ENCODE assay signal across 1 mouse cellular context in the genomic region with DNA sequence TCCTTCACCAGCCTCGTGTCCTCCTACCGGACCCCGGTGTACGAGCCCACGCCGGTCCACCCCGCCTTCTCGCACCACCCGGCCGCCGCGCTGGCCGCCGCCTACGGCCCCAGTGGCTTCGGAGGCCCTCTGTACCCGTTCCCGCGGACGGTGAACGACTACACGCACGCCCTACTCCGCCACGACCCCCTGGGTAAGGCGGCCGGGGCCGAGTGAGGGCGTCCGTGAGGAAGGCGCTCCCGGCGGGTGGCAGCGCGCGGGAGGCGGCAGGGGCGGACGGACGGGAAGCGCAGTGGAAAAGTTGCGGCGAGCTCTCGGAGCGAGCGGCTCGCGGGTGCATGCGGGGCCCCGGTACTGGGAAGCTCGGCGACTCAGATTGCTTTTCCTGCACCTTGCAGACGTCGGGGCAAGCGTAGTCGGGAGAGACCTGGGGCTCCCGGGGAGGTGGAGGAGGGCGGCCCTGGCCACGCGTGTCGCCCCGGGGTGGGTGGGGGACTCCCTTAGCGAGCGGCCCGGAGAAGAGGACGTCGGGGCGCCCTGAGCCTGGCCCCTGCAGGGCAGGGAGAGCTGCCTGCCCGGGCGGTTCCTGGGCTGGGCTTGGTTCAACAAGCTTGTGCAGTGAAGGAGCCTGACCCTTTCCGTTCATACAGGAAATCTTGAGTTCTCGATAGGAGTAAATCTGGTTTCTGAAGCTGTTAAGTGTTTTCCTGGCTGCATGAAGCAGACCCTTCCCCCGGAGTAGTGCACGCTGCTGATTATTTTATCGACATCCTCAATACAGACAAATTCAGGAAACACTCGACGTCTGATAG.
TF ChIP-seq lines count a peak whose summit lies in the region.

No protein-coding gene starts in this region.

TF ChIP-seq in CH12.LX, 34 proteins besides CTCF, POLR2A, EP300 and RAD21:
- TF ChIP-seq TBP (conservative IDR thresholded peaks at IDR 0.05; ENCODE audit: low read depth, low read length), result 0 out of 2 replicates have a peak, but pooled peaks have one; percentile 12
- TF ChIP-seq E2F4 (IDR thresholded peaks at IDR 0.05; ENCODE audit: insufficient replicate concordance, low read depth, low read length), result no peak
- TF ChIP-seq TCF12 (IDR thresholded peaks at IDR 0.05; ENCODE audit: low read depth, low read length), result peak; percentile 46; the same call in 1 of the 2 replicates
- TF ChIP-seq UBTF (IDR thresholded peaks at IDR 0.05; ENCODE audit: low read depth, low read length), result peak; percentile 78; the same call in 1 of the 2 replicates
- no peak for TF ChIP-seq SMC3 (IDR thresholded peaks at IDR 0.05; ENCODE audit: low read depth, low read length)
- peak; percentile 74; the same call in 1 of the 2 replicates for TF ChIP-seq CHD1 (IDR thresholded peaks at IDR 0.05; ENCODE audit: low read depth, low read length)
- no peak for TF ChIP-seq CHD2 (IDR thresholded peaks at IDR 0.05; ENCODE audit: low read length)
- no peak for TF ChIP-seq HCFC1 (IDR thresholded peaks at IDR 0.05; ENCODE audit: low read depth, low read length)
